Mouse (Mus musculus) c-Kit-positive CD71-positive TER-119-positive erythroid progenitor cells, embryonic 14.5 days (primary cell): Measurements from ENCODE around the gene Usp6nl.

Experiments used
- DNase-seq: peaks from one replicate; pipeline ENCODE4 v3.0.0-alpha.2; 2013; ENCODE audit warnings: low spot score

Usp6nl gene

DNA sequence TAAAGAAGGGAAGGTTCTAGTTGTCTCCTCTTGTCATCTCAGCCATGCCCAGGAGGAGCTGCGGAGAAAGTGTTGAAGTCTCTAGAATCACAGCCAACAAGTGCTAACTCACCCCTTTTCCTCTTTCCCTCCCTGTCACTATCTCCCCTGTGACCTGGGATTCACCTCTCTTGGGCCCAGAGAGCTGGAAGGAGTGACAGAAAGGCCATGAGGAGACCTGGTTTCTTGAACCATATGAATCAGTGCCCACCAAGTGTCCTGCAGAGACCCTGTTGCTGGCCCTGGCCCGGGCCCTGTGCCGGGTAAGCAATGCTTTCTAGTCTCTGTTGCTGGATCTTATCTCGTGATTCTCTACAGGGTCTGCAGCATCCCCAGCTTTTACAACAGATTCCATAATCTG, 155.4 kb downstream of the Usp6nl start:
- DNase-seq: no peak

DNA sequence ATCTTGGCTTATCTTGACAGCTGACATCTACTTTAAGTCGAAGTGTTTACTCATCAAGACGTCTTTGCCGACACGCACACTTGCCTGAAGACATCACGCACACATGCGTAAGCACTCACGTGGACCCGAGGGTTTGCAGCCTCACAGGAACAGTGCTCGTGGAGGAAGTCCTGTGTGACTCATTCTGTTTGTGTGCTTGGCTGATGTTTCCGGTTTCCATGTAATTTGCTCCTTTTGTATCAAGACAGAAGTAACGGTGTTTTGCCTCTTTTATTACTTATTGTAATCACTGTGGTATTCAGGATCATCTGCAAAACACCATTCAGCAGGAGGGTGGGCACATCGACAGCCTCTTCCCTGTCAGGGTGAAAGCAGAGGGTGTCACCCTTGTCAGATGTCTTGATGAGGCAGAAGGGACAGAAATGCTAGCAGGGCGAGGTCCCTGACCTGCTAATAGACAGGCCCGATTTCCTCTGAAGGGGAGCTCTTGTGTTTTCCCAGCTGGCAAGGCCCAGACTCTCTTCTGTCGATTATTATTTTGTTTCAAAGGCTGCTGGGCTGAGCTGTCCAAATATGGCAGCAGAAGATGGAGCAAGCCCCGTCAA, 156.0 kb downstream of the Usp6nl start:
- no peak for DNase-seq

DNA sequence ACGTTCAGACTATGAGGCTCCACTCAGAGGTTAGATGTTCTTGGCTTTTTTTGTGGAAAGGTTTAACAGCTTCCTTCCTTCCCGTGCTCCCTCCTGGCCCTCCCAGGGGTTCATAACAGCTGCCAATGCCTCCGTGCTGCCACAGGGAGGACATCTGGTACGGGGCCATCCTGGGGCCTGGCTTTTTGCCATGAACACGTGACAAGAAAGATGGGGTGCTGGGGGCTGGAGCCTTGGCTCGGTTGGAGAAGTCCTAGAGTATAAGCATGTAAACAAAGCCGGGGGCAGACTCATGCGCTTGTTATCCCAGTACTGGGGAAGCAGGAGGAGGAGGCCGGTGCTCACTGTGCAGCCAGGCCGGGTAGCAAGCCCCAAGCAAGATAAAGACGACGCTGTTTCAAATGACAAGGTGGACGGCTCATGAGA, 156.5 kb downstream of the Usp6nl start:
- no peak for DNase-seq

DNA sequence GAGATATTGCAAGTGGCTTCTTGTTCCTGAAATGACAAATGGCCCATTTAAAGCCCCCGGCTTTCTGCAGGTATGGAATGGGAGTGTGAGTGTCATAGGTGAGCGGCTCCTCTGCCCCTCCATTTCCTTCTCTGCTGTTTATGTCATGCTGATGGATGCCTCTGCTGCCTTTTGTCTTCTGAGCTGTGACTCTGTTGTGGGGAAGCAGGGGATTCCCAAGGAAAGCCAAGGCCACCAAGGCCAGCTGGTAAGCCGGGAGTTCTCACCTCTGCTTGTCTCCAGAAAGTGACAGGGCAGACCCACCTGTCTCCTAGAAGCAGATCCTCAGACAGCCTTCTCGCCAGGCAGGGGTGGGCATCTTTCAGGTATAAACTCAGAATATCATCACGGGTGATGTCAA, 157.2 kb downstream of the Usp6nl start:
- DNase-seq: no peak

DNA sequence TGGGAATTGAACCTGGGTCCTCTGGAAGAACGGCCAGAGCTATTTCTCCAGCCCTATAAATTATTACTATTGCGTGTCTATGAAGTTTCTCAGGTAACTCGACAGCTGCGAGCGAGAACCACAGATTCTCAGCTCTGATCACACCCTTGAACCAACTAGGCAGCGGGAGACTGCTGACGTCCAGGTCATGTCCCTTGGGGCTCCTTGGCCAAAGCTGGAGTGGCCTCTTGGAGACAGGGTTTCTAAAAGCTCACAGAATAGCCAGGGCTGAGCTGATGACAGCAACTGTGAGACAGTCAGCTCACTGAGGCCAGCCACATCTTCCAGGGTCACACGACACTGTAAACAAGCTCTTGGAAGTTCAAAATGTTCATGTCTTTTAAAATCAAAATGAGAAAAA, 159.5 kb downstream of the Usp6nl start:
- no peak for DNase-seq

DNA sequence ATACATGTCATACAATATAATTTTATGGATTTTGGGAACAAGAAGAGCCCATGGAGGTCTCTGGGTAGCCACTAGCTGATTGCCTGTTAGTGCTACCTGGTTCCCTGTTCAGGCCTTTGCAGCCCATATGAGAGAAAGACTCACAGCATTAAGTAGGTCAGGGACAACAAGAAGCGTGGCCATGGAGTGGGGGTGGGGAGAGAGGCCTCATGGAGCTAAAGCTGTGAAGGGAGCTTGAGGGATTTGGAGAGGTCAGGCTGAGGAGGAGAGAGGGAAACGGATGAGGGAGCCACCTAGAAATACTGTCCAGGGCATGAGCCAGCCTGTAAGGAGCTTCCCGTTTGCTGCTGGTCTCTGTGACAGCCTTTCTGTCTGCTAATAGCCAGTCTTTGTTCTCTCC, 159.9 kb downstream of the Usp6nl start:
- DNase-seq: no peak

DNA sequence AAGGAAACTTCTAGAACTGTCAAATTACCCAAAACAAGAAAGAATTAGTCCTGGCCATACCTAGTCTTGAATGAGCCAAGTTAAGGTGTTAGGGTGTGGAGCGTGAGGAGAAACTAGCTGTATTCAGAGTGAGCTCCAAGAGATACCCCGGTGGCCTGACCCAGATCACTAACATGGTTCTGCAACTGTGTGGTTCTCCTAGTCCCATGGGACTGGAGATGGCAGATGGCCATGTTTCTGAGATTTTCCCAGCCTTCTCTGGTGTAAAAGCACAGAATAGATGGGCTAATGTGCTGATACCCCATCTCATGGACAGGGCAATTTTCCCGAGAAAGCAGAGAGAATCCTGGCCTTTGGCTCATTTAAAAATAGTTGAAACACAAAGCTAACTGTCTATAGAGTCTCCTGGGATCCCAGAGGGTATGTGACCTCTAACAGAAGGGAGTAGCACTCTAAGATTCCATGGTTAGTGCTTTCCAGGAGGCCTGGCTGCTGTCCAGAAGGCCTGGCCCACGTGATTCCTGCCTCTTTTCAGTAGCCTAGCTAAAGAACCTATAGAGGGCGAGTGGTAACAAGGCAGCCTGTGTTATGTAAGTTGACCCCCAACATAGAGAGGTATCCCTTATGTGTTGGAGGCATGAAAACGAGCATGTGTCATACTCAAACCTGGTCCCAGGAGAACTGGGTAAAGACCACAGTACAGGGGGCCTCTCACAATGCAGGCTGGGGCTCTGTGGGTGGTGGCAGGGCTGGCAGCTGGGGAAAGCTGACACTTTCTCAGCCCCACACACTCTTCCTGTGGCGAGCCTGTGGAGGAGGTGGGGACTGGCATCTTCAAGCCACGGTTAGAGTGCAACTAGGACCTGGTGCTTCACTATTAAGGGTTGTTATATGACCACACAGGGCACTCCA, 160.9 kb downstream of the Usp6nl start:
- DNase-seq: no peak

DNA sequence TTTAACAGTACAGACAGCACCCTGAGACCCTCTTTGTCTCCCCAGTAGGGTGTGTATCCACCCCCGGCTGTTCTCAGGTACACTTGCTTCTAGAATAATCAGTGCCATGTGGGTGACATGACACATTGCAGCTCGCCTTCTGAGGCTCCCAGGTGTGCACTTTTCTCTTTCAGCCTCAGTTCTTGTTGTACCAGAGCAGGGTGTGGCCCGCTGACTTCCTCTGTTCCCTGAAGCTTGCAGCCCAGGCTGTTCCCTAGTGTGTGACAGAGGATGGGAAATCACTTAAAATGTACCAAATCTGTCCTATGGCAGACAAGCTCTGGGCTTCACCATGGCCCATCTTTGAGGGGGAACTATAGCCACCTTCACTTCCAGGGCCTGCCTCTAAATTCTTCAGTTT, 161.7 kb downstream of the Usp6nl start:
- no peak for DNase-seq

DNA sequence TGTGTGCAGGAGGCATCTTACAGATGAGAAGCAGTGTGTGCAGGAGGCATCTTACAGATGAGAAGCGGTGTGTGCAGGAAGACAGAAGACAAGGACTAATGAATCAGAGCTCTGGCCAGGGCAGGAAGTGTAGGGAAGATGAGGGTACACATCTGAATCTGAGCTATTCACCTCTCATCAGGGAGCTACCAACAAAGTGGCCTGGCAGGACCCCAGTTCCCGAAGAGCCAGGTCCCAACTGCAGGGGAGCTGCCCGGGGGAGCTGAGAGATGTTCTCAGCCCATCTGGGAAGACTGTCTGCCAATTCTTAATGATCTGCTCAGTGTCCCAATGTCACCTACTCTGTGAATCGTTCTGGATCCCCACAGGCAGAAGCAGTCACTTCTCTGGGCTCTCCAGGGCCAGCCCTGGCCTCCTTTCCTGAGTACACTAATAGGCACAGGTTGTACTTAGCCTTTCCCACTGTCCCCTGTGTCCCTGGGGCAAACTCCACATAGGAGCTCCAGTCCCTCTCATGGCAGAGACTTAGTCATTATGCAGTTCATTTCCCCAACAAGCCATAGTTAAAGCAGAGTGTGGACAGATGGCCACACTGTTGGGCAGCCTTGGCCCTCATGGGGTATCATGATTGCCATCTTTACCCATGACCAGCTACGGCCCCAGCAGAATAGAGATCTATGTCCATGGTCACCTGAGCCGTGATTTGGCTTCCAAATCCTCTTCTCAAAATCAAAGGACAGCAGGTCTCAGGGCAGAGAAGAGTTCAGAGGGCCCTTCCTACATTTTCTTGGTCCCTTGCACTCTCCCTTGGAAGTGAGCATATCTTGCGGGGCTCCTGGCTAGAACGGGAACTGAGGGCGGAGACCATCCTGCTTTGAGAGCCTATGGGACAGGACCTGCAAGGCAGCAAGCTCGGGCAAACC, 165.4 kb downstream of the Usp6nl start:
- DNase-seq: no peak

DNA sequence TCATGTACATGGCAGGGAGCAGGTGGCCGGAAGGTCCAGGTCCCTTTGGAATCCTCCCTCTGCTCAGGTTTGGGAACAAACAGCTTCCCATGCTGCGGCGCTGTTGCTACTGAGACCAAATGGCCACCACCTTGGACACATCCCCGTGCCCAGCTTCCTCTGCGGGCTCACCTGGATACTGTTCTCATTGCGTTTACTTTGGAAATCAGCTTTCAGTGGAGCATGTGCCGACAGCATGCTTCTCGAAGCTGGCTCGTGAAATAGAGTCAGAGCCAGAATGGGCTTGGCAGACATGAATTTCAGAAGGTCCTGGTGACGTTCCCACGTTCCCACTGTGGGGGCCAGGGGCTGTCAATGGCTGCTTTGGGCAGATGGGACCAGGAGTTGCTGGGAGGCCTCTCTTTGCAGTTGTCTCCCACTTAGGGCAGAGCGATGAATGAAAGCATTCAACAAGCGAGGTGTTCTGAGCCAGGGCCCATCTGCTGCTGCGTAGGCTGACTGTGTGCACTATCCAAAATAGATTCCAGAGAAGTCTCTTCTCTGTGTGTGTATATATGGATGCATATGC, 166.1 kb downstream of the Usp6nl start:
- DNase-seq: no peak

DNA sequence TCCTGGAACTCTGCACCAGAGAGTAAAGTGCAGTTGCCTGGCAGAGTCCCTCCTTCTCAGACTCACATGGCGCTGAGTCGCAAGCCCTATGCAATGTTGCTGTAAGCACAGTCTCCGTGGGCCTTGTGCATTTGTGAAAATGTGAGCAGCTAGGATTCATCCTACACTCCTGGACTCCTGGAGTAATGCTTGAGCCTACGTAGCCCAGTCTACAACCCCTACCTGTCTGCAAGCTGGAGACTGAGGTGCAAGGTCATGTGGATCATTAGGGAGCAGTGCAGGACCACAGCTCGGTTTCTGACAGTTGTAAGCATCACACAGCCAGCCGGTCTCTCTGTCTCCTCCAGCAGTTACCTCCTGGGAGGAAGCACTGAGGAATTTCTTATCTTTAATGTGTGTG, 167.6 kb downstream of the Usp6nl start:
- no peak for DNase-seq

DNA sequence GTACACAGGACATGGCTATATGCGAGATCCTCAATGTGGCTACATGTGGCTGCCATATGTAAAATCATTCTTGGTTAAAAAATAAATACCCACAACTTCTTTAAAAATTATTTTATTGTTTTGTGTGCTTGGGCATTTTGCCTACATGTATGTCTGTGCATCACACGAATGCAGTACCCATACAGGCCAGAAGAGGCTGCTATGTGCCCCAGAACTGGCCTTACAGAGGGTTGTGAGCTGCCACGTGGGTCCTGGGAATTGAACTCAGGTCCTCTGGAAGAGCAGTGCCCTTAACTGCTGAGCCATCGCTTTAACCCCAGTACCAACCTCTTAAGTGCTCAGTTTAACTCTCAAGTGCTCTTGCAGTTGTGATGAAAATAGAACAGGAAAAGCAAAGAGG, 168.4 kb downstream of the Usp6nl start:
- no peak for DNase-seq

DNA sequence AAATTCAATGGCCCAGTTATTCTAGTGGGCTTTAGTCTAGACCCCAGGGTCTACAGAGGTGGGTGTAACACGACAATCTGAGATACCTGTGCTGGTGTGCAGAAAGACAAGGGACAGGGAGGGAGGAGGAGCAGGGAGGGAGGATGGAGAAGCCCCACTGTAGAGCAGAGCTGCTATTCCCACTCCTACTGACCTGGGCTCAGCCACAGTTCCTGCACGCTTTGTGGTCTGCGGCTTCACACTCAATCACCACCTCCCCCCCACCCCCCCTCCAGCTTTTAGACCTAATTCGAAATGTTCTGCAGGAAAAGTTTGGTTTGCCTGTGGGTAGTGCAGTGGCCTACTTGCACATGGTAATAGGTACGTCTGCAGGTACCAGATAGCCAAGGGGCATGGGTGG, 171.4 kb downstream of the Usp6nl start:
- DNase-seq: no peak
